Mouse (Mus musculus): ENCODE data around the gene Gadd45a. TPM values are rescaled to one million over a fixed set of nuclear protein-coding genes. Genes with fewer than 3 reads are reported as not detected.

Gene Gadd45a
- polyA plus RNA-seq, 1 experiment = 32.7 TPM

- Histone ChIP-seq H3K4me1 (ENCODE audit: control insufficient read depth, insufficient read depth, low read length) (peaks cover 8% of the 10 kb centered on the region), H3K4me3 (replicated peaks; ENCODE audit: extremely low read depth, low read depth, low read length) (no peak overlapping the region)
- WGBS = 96% methylated on average over 8 of the region's 8 CpGs
- DNase-seq = no peak
- TF ChIP-seq POLR2A (IDR thresholded peaks at IDR 0.05; ENCODE audit: borderline replicate concordance, extremely low read depth, low read depth, low read length) (no peak), CTCF (IDR thresholded peaks at IDR 0.05; ENCODE audit: insufficient read depth, low read length) (no peak)
Observed at GRCm38 (mm10) chr6:66994981-66995380, 42.3 kb downstream of the Gadd45a start.

GRCm38 (mm10) chr6:66992786-66993185 is 44.5 kb downstream of the Gadd45a start:
- no peak for DNase-seq
- WGBS = 76% methylated on average over 8 of the region's 8 CpGs
- no peak for TF ChIP-seq POLR2A (IDR thresholded peaks at IDR 0.05; ENCODE audit: borderline replicate concordance, extremely low read depth, low read depth, low read length)
- TF ChIP-seq CTCF (IDR thresholded peaks at IDR 0.05; ENCODE audit: insufficient read depth, low read length) = no peak
- Histone ChIP-seq H3K4me3 (replicated peaks; ENCODE audit: extremely low read depth, low read depth, low read length) (no peak overlapping the region), H3K4me1 (ENCODE audit: control insufficient read depth, insufficient read depth, low read length) (peaks cover 8% of the 10 kb centered on the region)

- no peak for DNase-seq
- 51% methylated on average over 9 of the region's 9 CpGs for WGBS
- TF ChIP-seq CTCF (IDR thresholded peaks at IDR 0.05; ENCODE audit: insufficient read depth, low read length) = no peak
- no peak for TF ChIP-seq POLR2A (IDR thresholded peaks at IDR 0.05; ENCODE audit: borderline replicate concordance, extremely low read depth, low read depth, low read length)
- H3K4me1 ChIP-seq (ENCODE audit: control insufficient read depth, insufficient read depth, low read length) = peaks cover 11% of the 10 kb centered on the region
- no peak overlapping the region for H3K4me3 ChIP-seq (replicated peaks; ENCODE audit: extremely low read depth, low read depth, low read length)
Observed at GRCm38 (mm10) chr6:66992232-66992631, 45.0 kb downstream of the Gadd45a start.

GRCm38 (mm10) chr6:66989518-66989917 is 47.7 kb downstream of the Gadd45a start:
- no peak for DNase-seq
- Histone ChIP-seq H3K4me1 (ENCODE audit: control insufficient read depth, insufficient read depth, low read length) (peaks cover 11% of the 10 kb centered on the region), H3K4me3 (replicated peaks; ENCODE audit: extremely low read depth, low read depth, low read length) (no peak overlapping the region)
- TF ChIP-seq CTCF (IDR thresholded peaks at IDR 0.05; ENCODE audit: insufficient read depth, low read length) (no peak), POLR2A (IDR thresholded peaks at IDR 0.05; ENCODE audit: borderline replicate concordance, extremely low read depth, low read depth, low read length) (no peak)
- WGBS = 61% methylated on average over 3 of the region's 3 CpGs

- H3K4me3 ChIP-seq (replicated peaks; ENCODE audit: extremely low read depth, low read depth, low read length) = no peak overlapping the region
- no peak for DNase-seq
- no peak for TF ChIP-seq POLR2A (IDR thresholded peaks at IDR 0.05; ENCODE audit: borderline replicate concordance, extremely low read depth, low read depth, low read length)
- peaks cover 11% of the 10 kb centered on the region for H3K4me1 ChIP-seq (ENCODE audit: control insufficient read depth, insufficient read depth, low read length)
- 86% methylated on average over 6 of the region's 6 CpGs for WGBS
Observed at GRCm38 (mm10) chr6:66989037-66989436, 48.2 kb downstream of the Gadd45a start.

GRCm38 (mm10) chr6:66988363-66988762 is 48.9 kb downstream of the Gadd45a start:
- no peak overlapping the region for H3K4me3 ChIP-seq (replicated peaks; ENCODE audit: extremely low read depth, low read depth, low read length)
- no peak for DNase-seq
- peaks cover 8% of the 10 kb centered on the region for H3K4me1 ChIP-seq (ENCODE audit: control insufficient read depth, insufficient read depth, low read length)
- 93% methylated on average over 9 of the region's 9 CpGs for WGBS
- no peak for TF ChIP-seq POLR2A (IDR thresholded peaks at IDR 0.05; ENCODE audit: borderline replicate concordance, extremely low read depth, low read depth, low read length)
- no peak for TF ChIP-seq CTCF (IDR thresholded peaks at IDR 0.05; ENCODE audit: insufficient read depth, low read length)

GRCm38 (mm10) chr6:66987643-66988042 is 49.6 kb downstream of the Gadd45a start:
- no peak for TF ChIP-seq CTCF (IDR thresholded peaks at IDR 0.05; ENCODE audit: insufficient read depth, low read length)
- no peak for TF ChIP-seq POLR2A (IDR thresholded peaks at IDR 0.05; ENCODE audit: borderline replicate concordance, extremely low read depth, low read depth, low read length)
- H3K4me3 ChIP-seq (replicated peaks; ENCODE audit: extremely low read depth, low read depth, low read length) = no peak overlapping the region
- peaks cover 8% of the 10 kb centered on the region for H3K4me1 ChIP-seq (ENCODE audit: control insufficient read depth, insufficient read depth, low read length)
- no peak for DNase-seq
- 57% methylated on average over 3 of the region's 3 CpGs for WGBS

GRCm38 (mm10) chr6:66986063-66986462 is 51.2 kb downstream of the Gadd45a start:
- TF ChIP-seq CTCF (IDR thresholded peaks at IDR 0.05; ENCODE audit: insufficient read depth, low read length) (no peak), POLR2A (IDR thresholded peaks at IDR 0.05; ENCODE audit: borderline replicate concordance, extremely low read depth, low read depth, low read length) (no peak)
- Histone ChIP-seq H3K4me1 (ENCODE audit: control insufficient read depth, insufficient read depth, low read length) (peaks cover 3% of the 10 kb centered on the region), H3K4me3 (replicated peaks; ENCODE audit: extremely low read depth, low read depth, low read length) (no peak overlapping the region)
- no peak for DNase-seq
- 92% methylated on average over 12 of the region's 12 CpGs for WGBS

- TF ChIP-seq CTCF (IDR thresholded peaks at IDR 0.05; ENCODE audit: insufficient read depth, low read length) = no peak
- no peak for TF ChIP-seq POLR2A (IDR thresholded peaks at IDR 0.05; ENCODE audit: borderline replicate concordance, extremely low read depth, low read depth, low read length)
- WGBS = 69% methylated on average over 7 of the region's 7 CpGs
- no peak for DNase-seq
- Histone ChIP-seq H3K4me1 (ENCODE audit: control insufficient read depth, insufficient read depth, low read length) (peaks cover 3% of the 10 kb centered on the region), H3K4me3 (replicated peaks; ENCODE audit: extremely low read depth, low read depth, low read length) (no peak overlapping the region)
Observed at GRCm38 (mm10) chr6:66985500-66985899, 51.8 kb downstream of the Gadd45a start.

Other genes starting within 250 kb of the Gadd45a start
- gene Vmn1r39, start 226.8 kb downstream of the Gadd45a start, polyA plus RNA-seq (2012; rRNA removed) = not detected in 2 replicates
- 19.7 and 29.8 TPM in 2 replicates for gene Gng12, start 141.1 kb downstream of the Gadd45a start, polyA plus RNA-seq (2012; rRNA removed)
- 53.4 TPM in 2 replicates for gene Serbp1, start 200.7 kb upstream of the Gadd45a start, polyA plus RNA-seq (2012; rRNA removed)

Measured in lung, adult 2 months (tissue).